Mouse (Mus musculus) hindbrain, postnatal 0 days (tissue): ENCODE results near the gene Mpg. TPM values are rescaled to one million over a fixed set of nuclear protein-coding genes. Genes with fewer than 3 reads are reported as not detected.

ENCODE experiments used
- ATAC-seq: fragments of 200-750 bp; cut with Nextera tagmentation; 2 replicates; pipeline ENCODE4 v1.8.0; 2017; ENCODE audit warnings: mild to moderate bottlenecking, moderate TSS enrichment, moderate library complexity
- DNase-seq: peaks from one replicate; pipeline ENCODE4 v3.0.0-alpha.2; 2015; ENCODE audit warnings: low spot score
- H3K27ac ChIP-seq: fragments of 300-500 bp; sonication (generic); 2 replicates; pipeline ENCODE4 v1.5.1; 2014; ENCODE audit warnings: mild to moderate bottlenecking
- H3K27me3 ChIP-seq: fragments of 300-500 bp; sonication (generic); 2 replicates; pipeline ENCODE4 v1.6.1; 2014; ENCODE audit warnings: low read length, mixed read lengths; ENCODE audit not compliant: insufficient read depth
- H3K36me3 ChIP-seq: fragments of 300-500 bp; sonication (generic); 2 replicates; pipeline ENCODE4 v1.6.1; 2014; ENCODE audit warnings: low read length, mixed read lengths; ENCODE audit not compliant: insufficient read depth
- H3K4me1 ChIP-seq: fragments of 300-500 bp; sonication (generic); 2 replicates; pipeline ENCODE4 v1.6.1; 2014; ENCODE audit warnings: antibody characterized with exemption, low read length, mixed read lengths; ENCODE audit not compliant: insufficient read depth
- H3K4me2 ChIP-seq: fragments of 300-500 bp; sonication (generic); 2 replicates; pipeline ENCODE4 v1.6.1; 2014; ENCODE audit warnings: low read depth, mild to moderate bottlenecking, low read length, moderate library complexity, mixed read lengths
- H3K4me3 ChIP-seq: fragments of 300-500 bp; sonication (generic); 2 replicates; pipeline ENCODE4 v1.5.1; 2014; ENCODE audit warnings: low read length
- H3K9ac ChIP-seq: fragments of 300-500 bp; sonication (generic); replicated peaks from 2 replicates; pipeline ENCODE4 v1.6.1; 2014; ENCODE audit warnings: mild to moderate bottlenecking, low read length, moderate library complexity, mixed read lengths
- H3K9me3 ChIP-seq: fragments of 300-500 bp; sonication (generic); 2 replicates; pipeline ENCODE4 v1.6.1; 2016; ENCODE audit warnings: low read length, mixed read lengths
- CTCF ChIP-seq: IDR thresholded peaks from 2 replicates; pipeline ENCODE4 v1.5.1; 2016; ENCODE audit warnings: antibody characterized with exemption, control low read depth, low read depth
- WGBS: fragments of 180-500 bp; shearing (Covaris S2); extraction: QIAGEN DNeasy Blood & Tissue Kit; methylation state at CpG from one replicate; pipeline ENCODE4 v1.1.7; 2014; 5-methylcytosine and 5-hydroxymethylcytosine counted together
- polyA plus RNA-seq: library from polyadenylated mRNA; unstranded; fragments of >200 nt; fragmentation: Nextera tagmentation; extraction: Ambion mirVana; gene quantifications from 2 replicates; pipeline ENCODE4 v1.2.1, GENCODE M21; 2015
- total RNA-seq: library from RNA; depleted of rRNA; stranded (reverse); fragments of >200 nt; gene quantifications from 2 replicates; pipeline ENCODE4 v1.2.3, GENCODE M21; 2014

Gene Mpg
- total and polyA plus RNA-seq, 2 experiments from 2014 or later, result 27.7 to 30.0 TPM

- H3K4me2 ChIP-seq, result peak overlapping the region; percentile 77
- no peaks in the 10 kb centered on the region for H3K9me3 ChIP-seq
- H3K27ac ChIP-seq, result peak overlapping the region; percentile 95
- peak overlapping the region; percentile 83 for H3K4me3 ChIP-seq
- DNase-seq (peak; percentile 5), ATAC-seq (peak; percentile 12; the same call in 1 of the 2 replicates)
- TF ChIP-seq CTCF, result no peak
- peaks cover 8% of the 10 kb centered on the region for H3K4me1 ChIP-seq
- peak overlapping the region; percentile 96 for H3K9ac ChIP-seq
- H3K27me3 ChIP-seq, result no peaks in the 10 kb centered on the region
- 16% methylated on average over 5 of the region's 5 CpGs for WGBS
- no peaks in the 10 kb centered on the region for H3K36me3 ChIP-seq
Measured at GRCm38 (mm10) chr11:32267964-32268363, 41.7 kb downstream of the Mpg start.

- no peak overlapping the region for H3K9ac ChIP-seq
- no peak overlapping the region for H3K4me3 ChIP-seq
- peaks cover 8% of the 10 kb centered on the region for H3K4me1 ChIP-seq
- no peaks in the 10 kb centered on the region for H3K9me3 ChIP-seq
- H3K27ac ChIP-seq, result no peak overlapping the region
- WGBS, result 84% methylated on average over 5 of the region's 5 CpGs
- no peak for TF ChIP-seq CTCF
- no peaks in the 10 kb centered on the region for H3K27me3 ChIP-seq
- H3K36me3 ChIP-seq, result no peaks in the 10 kb centered on the region
- no peak for ATAC-seq
- DNase-seq, result no peak
- no peak overlapping the region for H3K4me2 ChIP-seq
Measured at GRCm38 (mm10) chr11:32268952-32269351, 42.6 kb downstream of the Mpg start.

- peaks cover 5% of the 10 kb centered on the region; the same call in 1 of the 2 replicates for H3K4me1 ChIP-seq
- TF ChIP-seq CTCF, result no peak
- no peak overlapping the region for H3K9ac ChIP-seq
- H3K27me3 ChIP-seq, result no peaks in the 10 kb centered on the region
- H3K9me3 ChIP-seq, result no peaks in the 10 kb centered on the region
- no peak overlapping the region for H3K4me2 ChIP-seq
- H3K4me3 ChIP-seq, result no peak overlapping the region
- WGBS, result 55% methylated on average over 4 of the region's 4 CpGs
- no peak for ATAC-seq
- H3K36me3 ChIP-seq, result no peaks in the 10 kb centered on the region
- H3K27ac ChIP-seq, result no peak overlapping the region
- no peak for DNase-seq
Measured at GRCm38 (mm10) chr11:32271178-32271577, 44.9 kb downstream of the Mpg start.

GRCm38 (mm10) chr11:32276347-32276746 is 50.0 kb downstream of the Mpg start, which contains the start of gene Hba-x:
Hba-x (plus strand) TSS chr11:32276400.
- ATAC-seq, result no peak
- Histone ChIP-seq H3K9me3 (no peaks in the 10 kb centered on the region), H3K4me3 (no peak within 1 kb of the TSS), H3K27ac (no peak within 1 kb of the TSS), H3K36me3 (no peaks in the 10 kb centered on the region), H3K9ac (no peak within 1 kb of the TSS), H3K4me2 (no peak within 1 kb of the TSS), H3K4me1 (no peaks in the 10 kb centered on the region), H3K27me3 (no peaks in the 10 kb centered on the region)
- TF ChIP-seq CTCF, result no peak
- no peak for DNase-seq
- WGBS, result 65% methylated on average over 3 of the region's 3 CpGs

GRCm38 (mm10) chr11:32277736-32278457 is 51.6 kb downstream of the Mpg start:
- TF ChIP-seq CTCF, result no peak
- no peak for ATAC-seq

GRCm38 (mm10) chr11:32278458-32278957 is 52.2 kb downstream of the Mpg start:
- ATAC-seq (no peak), DNase-seq (no peak)
- no peaks in the 10 kb centered on the region for H3K4me1 ChIP-seq
- no peaks in the 10 kb centered on the region for H3K9me3 ChIP-seq
- 80% methylated on average over 12 of the region's 12 CpGs for WGBS
- H3K9ac ChIP-seq, result no peak overlapping the region
- no peak overlapping the region for H3K4me3 ChIP-seq
- H3K27me3 ChIP-seq, result no peaks in the 10 kb centered on the region
- no peak overlapping the region for H3K4me2 ChIP-seq
- no peaks in the 10 kb centered on the region for H3K36me3 ChIP-seq
- no peak overlapping the region for H3K27ac ChIP-seq
- TF ChIP-seq CTCF, result no peak

More at GRCm38 (mm10) chr11:32277736-32278457, 51.6 kb downstream of the Mpg start:
- H3K9me3 ChIP-seq, result no peaks in the 10 kb centered on the region
- DNase-seq, result no peak
- H3K9ac ChIP-seq, result no peak overlapping the region
- no peaks in the 10 kb centered on the region for H3K36me3 ChIP-seq
- no peak overlapping the region for H3K4me2 ChIP-seq
- 75% methylated on average over 21 of the region's 21 CpGs for WGBS
- H3K27me3 ChIP-seq, result no peaks in the 10 kb centered on the region
- no peak overlapping the region for H3K27ac ChIP-seq
- no peaks in the 10 kb centered on the region for H3K4me1 ChIP-seq
- H3K4me3 ChIP-seq, result no peak overlapping the region

- no peak for TF ChIP-seq CTCF
- Histone ChIP-seq H3K4me1 (no peaks in the 10 kb centered on the region), H3K27me3 (no peaks in the 10 kb centered on the region), H3K36me3 (no peaks in the 10 kb centered on the region), H3K4me2 (no peak overlapping the region), H3K9me3 (no peaks in the 10 kb centered on the region), H3K4me3 (no peak overlapping the region), H3K9ac (no peak overlapping the region), H3K27ac (no peak overlapping the region)
- DNase-seq, result no peak
- ATAC-seq, result no peak
- WGBS, result 61% methylated on average over 2 of the region's 2 CpGs
Measured at GRCm38 (mm10) chr11:32280646-32281045, 54.3 kb downstream of the Mpg start.
